Mouse (Mus musculus): Measurements from ENCODE around the gene Psmb6.

The Psmb6 gene

GRCm38 (mm10) chr11:70525184-70525678 lies at the start of gene Psmb6:
Gene Psmb6, plus strand, starts transcription at chr11:70525367.
- peak; percentile 84 for DNase-seq (ENCODE audit: extremely low read depth, insufficient read length, low spot score)

GRCm38 (mm10) chr11:70485498-70485897 lies 39.7 kb upstream of the Psmb6 start:
- no peak for DNase-seq (ENCODE audit: extremely low read depth, insufficient read length, low spot score)

GRCm38 (mm10) chr11:70487816-70488215 lies 37.4 kb upstream of the Psmb6 start:
- no peak for DNase-seq (ENCODE audit: extremely low read depth, insufficient read length, low spot score)

GRCm38 (mm10) chr11:70489138-70489537 lies 36.0 kb upstream of the Psmb6 start:
- no peak for DNase-seq (ENCODE audit: extremely low read depth, insufficient read length, low spot score)

- no peak for DNase-seq (ENCODE audit: extremely low read depth, insufficient read length, low spot score)
Observed at GRCm38 (mm10) chr11:70489684-70490083, 35.5 kb upstream of the Psmb6 start.

- DNase-seq (ENCODE audit: extremely low read depth, insufficient read length, low spot score) = no peak
Observed at GRCm38 (mm10) chr11:70499566-70500475, 25.3 kb upstream of the Psmb6 start.

- no peak for DNase-seq (ENCODE audit: extremely low read depth, insufficient read length, low spot score)
Observed at GRCm38 (mm10) chr11:70500476-70500812, 24.7 kb upstream of the Psmb6 start.

GRCm38 (mm10) chr11:70502018-70502417 lies 23.1 kb upstream of the Psmb6 start:
- no peak for DNase-seq (ENCODE audit: extremely low read depth, insufficient read length, low spot score)

- no peak for DNase-seq (ENCODE audit: extremely low read depth, insufficient read length, low spot score)
Observed at GRCm38 (mm10) chr11:70504970-70505369, 20.2 kb upstream of the Psmb6 start, which contains the start of gene Tm4sf5. Gene Tm4sf5, plus strand, starts transcription at chr11:70505244.

GRCm38 (mm10) chr11:70506385-70506784 lies 18.8 kb upstream of the Psmb6 start:
- DNase-seq (ENCODE audit: extremely low read depth, insufficient read length, low spot score) = no peak

GRCm38 (mm10) chr11:70506962-70507515 lies 18.1 kb upstream of the Psmb6 start:
- DNase-seq (ENCODE audit: extremely low read depth, insufficient read length, low spot score) = no peak

- no peak for DNase-seq (ENCODE audit: extremely low read depth, insufficient read length, low spot score)
Observed at GRCm38 (mm10) chr11:70509753-70510564, 15.2 kb upstream of the Psmb6 start.

GRCm38 (mm10) chr11:70511242-70511641 lies 13.9 kb upstream of the Psmb6 start:
- DNase-seq (ENCODE audit: extremely low read depth, insufficient read length, low spot score) = no peak

GRCm38 (mm10) chr11:70511825-70512224 lies 13.3 kb upstream of the Psmb6 start:
- no peak for DNase-seq (ENCODE audit: extremely low read depth, insufficient read length, low spot score)

- DNase-seq (ENCODE audit: extremely low read depth, insufficient read length, low spot score) = no peak
Observed at GRCm38 (mm10) chr11:70512709-70513342, 12.3 kb upstream of the Psmb6 start.

- peak; percentile 46 for DNase-seq (ENCODE audit: extremely low read depth, insufficient read length, low spot score)
Observed at GRCm38 (mm10) chr11:70513520-70513919, 11.6 kb upstream of the Psmb6 start.

- no peak for DNase-seq (ENCODE audit: extremely low read depth, insufficient read length, low spot score)
Observed at GRCm38 (mm10) chr11:70514288-70514687, 10.9 kb upstream of the Psmb6 start, which contains the start of gene Vmo1. Gene Vmo1, minus strand, starts transcription at chr11:70514616.

GRCm38 (mm10) chr11:70516352-70516751 lies 8.8 kb upstream of the Psmb6 start:
- no peak for DNase-seq (ENCODE audit: extremely low read depth, insufficient read length, low spot score)

- no peak for DNase-seq (ENCODE audit: extremely low read depth, insufficient read length, low spot score)
Observed at GRCm38 (mm10) chr11:70518436-70518835, 6.7 kb upstream of the Psmb6 start.

GRCm38 (mm10) chr11:70518923-70519322 lies 6.2 kb upstream of the Psmb6 start, which contains the start of gene Gltpd2:
Gene Gltpd2, plus strand, starts transcription at chr11:70519196.
- no peak for DNase-seq (ENCODE audit: extremely low read depth, insufficient read length, low spot score)
